Mouse (Mus musculus) heart, adult 2 months (tissue): ENCODE data around the gene Prickle2.

Source experiments
- CTCF ChIP-seq: fragments of 200-600 bp; IDR thresholded peaks from 2 replicates; pipeline ENCODE4 v1.8.1; 2022; ENCODE audit warnings: antibody characterized with exemption, mild to moderate bottlenecking, moderate library complexity
- EP300 ChIP-seq: fragments of 200-500 bp; IDR thresholded peaks from 2 replicates; pipeline ENCODE4 v1.6.1; 2011; ENCODE audit warnings: low read depth, low read length, control low read depth; ENCODE audit not compliant: insufficient read depth

DNA sequence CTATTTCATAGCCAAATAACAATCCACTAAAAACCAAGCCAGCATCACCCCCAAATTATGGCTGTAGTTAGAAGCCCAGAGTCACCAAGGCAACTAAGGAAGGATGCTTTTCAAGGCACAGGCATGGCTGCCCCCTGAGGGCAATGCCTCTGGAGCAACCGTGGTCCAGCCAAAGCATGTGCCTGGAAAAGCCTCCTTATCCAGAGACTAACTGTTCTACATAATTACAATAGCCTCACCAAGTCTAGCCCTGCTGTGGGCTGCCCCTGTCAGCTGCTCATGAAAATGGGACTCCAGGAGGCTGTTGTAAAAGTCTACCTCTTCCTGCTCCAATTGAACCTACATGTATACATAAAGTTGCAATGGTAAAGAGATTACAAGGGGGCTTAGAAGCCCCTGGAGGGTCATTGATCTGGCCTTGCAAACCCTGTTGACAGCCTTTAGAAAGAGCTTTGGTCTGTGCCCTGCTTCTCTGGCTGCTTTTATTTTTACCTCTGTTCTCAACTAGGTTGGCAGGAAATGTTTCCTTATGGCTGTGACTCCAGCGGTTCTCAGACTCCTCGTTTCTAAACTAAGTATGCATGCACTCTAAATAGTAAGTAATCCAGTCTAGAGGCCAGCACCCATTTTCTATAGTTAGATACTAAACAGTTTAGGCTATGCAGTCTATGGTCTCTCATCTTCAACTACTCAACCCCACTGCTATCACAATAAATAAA, 6.3 kb downstream of the Prickle2 start:
- TF ChIP-seq EP300 (no peak), CTCF (no peak)
